Mouse (Mus musculus) liver, embryonic 14.5 days (tissue): ENCODE measurements at regions not wholly inside any gene's neighbourhood (a gene's known extent, or its start where the extent isn't known, plus 50 kb on each side); places are given as distances from the start of the nearest gene placed in this dataset.

ENCODE experiments used
- ATAC-seq: fragments of 200-750 bp; cut with Nextera tagmentation; 2 replicates; pipeline ENCODE4 v1.8.0; 2017; ENCODE audit warnings: moderate number of reproducible peaks, mild to moderate bottlenecking, moderate library complexity; ENCODE audit not compliant: insufficient read depth
- DNase-seq, 3 experiments: peaks; one replicate each; pipeline ENCODE4 v3.0.0-alpha.2; 2012 to 2013; ENCODE audit warnings: low read depth in 3 of 3, low spot score in 3 of 3
- H3K27ac ChIP-seq: fragments of 300-500 bp; sonication (generic); 2 replicates; pipeline ENCODE4 v1.5.1; 2014; ENCODE audit warnings: moderate library complexity, mild to moderate bottlenecking, control low read depth, inconsistent platforms
- H3K27me3 ChIP-seq: fragments of 300-500 bp; sonication (generic); 2 replicates; pipeline ENCODE4 v1.6.1; 2014; ENCODE audit warnings: mild to moderate bottlenecking, low read length, moderate library complexity; ENCODE audit not compliant: control insufficient read depth, insufficient read depth
- H3K36me3 ChIP-seq: fragments of 300-500 bp; sonication (generic); replicated peaks from 2 replicates; pipeline ENCODE4 v1.6.1; 2014; ENCODE audit warnings: low read depth; ENCODE audit not compliant: control insufficient read depth, insufficient read depth
- H3K4me1 ChIP-seq, 2 experiments: fragments of 200-500 bp in 1 of 2; fragments of 300-500 bp in 1 of 2; sonication (generic) in 1 of 2; replicated peaks; 2 replicates each; pipeline ENCODE4 v1.6.1; 2012 to 2014; ENCODE audit warnings: antibody characterized with exemption in 1 of 2, inconsistent platforms in 1 of 2, low read length in 1 of 2; ENCODE audit not compliant: control insufficient read depth in 2 of 2, insufficient read depth in 2 of 2
- H3K4me2 ChIP-seq: fragments of 300-500 bp; sonication (generic); 2 replicates; pipeline ENCODE4 v1.6.1; 2014; ENCODE audit warnings: low read depth, mild to moderate bottlenecking, control low read depth, moderate library complexity
- H3K4me3 ChIP-seq, 2 experiments: fragments of 200-500 bp in 1 of 2; fragments of 300-500 bp in 1 of 2; sonication (generic) in 1 of 2; 2 replicates each; pipeline ENCODE4 v1.5.1; 2012 to 2014; ENCODE audit warnings: low read depth in 2 of 2, low read length in 2 of 2, mild to moderate bottlenecking in 2 of 2, control low read depth in 1 of 2, inconsistent platforms in 1 of 2, moderate library complexity in 1 of 2; ENCODE audit not compliant: insufficient read depth in 1 of 2
- H3K9ac ChIP-seq: fragments of 300-500 bp; sonication (generic); replicated peaks from 2 replicates; pipeline ENCODE4 v1.6.1; 2014; ENCODE audit warnings: mild to moderate bottlenecking, control low read depth, moderate library complexity
- H3K9me3 ChIP-seq: fragments of 300-500 bp; sonication (generic); 2 replicates; pipeline ENCODE4 v1.6.1; 2016; ENCODE audit warnings: low read length, mixed read lengths; ENCODE audit not compliant: control insufficient read depth
- CTCF ChIP-seq: IDR thresholded peaks from 2 replicates; pipeline ENCODE4 v1.5.1; 2016; ENCODE audit warnings: antibody characterized with exemption, low read depth, control low read depth
- EP300 ChIP-seq: IDR thresholded peaks from 2 replicates; pipeline ENCODE4 v1.6.1; 2016; ENCODE audit warnings: antibody characterized with exemption, low read depth
- WGBS: fragments of 180-500 bp; shearing (Covaris S2); extraction: QIAGEN DNeasy Blood & Tissue Kit; methylation state at CpG from one replicate; pipeline ENCODE4 v1.1.7; 2014; ENCODE audit not compliant: insufficient replicate concordance; 5-methylcytosine and 5-hydroxymethylcytosine counted together

GRCm38 (mm10) chr11:65322877-65323440, 53.2 kb upstream of the Myocd start:
- Histone ChIP-seq H3K4me1 (no peaks in the 10 kb centered on the region; a peak in 1 of 4 replicates), H3K4me3 (no peak overlapping the region), H3K36me3 (no peaks in the 10 kb centered on the region), H3K27ac (no peak overlapping the region), H3K4me2 (no peak overlapping the region), H3K9ac (no peak overlapping the region), H3K27me3 (no peaks in the 10 kb centered on the region), H3K9me3 (no peaks in the 10 kb centered on the region)
- DNase-seq, result no peak
- TF ChIP-seq EP300, result no peak
- TF ChIP-seq CTCF, result no peak
- WGBS, result 41% methylated on average over 4 of the region's 4 CpGs
- ATAC-seq, result no peak
